Mouse (Mus musculus) liver, adult 2 months (tissue): ENCODE measurements around the gene Arid5b. TPM values are rescaled to one million over a fixed set of nuclear protein-coding genes. Genes with fewer than 3 reads are reported as not detected.

Source experiments
- DNase-seq: peaks from one replicate; pipeline ENCODE4 v3.0.0-alpha.2; 2011; ENCODE audit warnings: low read depth, low spot score; ENCODE audit errors: extremely low read depth
- H3K27ac ChIP-seq: fragments of 200-500 bp; replicated peaks from 2 replicates; pipeline ENCODE4 v1.5.1; 2012; ENCODE audit warnings: low read depth, mild to moderate bottlenecking, control low read depth, inconsistent platforms, low read length; ENCODE audit not compliant: insufficient read depth
- H3K27me3 ChIP-seq: fragments of 200-500 bp; 2 replicates; pipeline ENCODE4 v1.6.1; 2012; ENCODE audit warnings: mild to moderate bottlenecking, moderate library complexity, low read length, inconsistent platforms; ENCODE audit not compliant: control insufficient read depth, insufficient read depth
- H3K36me3 ChIP-seq: fragments of 200-500 bp; 2 replicates; pipeline ENCODE4 v1.6.1; 2012; ENCODE audit warnings: low read length, inconsistent platforms; ENCODE audit not compliant: control insufficient read depth, insufficient read depth
- H3K4me1 ChIP-seq: fragments of 200-500 bp; 2 replicates; pipeline ENCODE4 v1.6.1; 2011; ENCODE audit warnings: low read length; ENCODE audit not compliant: control insufficient read depth, insufficient read depth
- H3K4me3 ChIP-seq: fragments of 200-500 bp; 2 replicates; pipeline ENCODE4 v1.5.1; 2011; ENCODE audit warnings: low read depth, mild to moderate bottlenecking, control low read depth, low read length, moderate library complexity; ENCODE audit not compliant: insufficient read depth
- H3K79me2 ChIP-seq: fragments of 200-500 bp; 2 replicates; pipeline ENCODE4 v1.6.1; 2012; ENCODE audit warnings: inconsistent platforms, mild to moderate bottlenecking, low read length, moderate library complexity; ENCODE audit not compliant: control insufficient read depth, insufficient read depth
- H3K9ac ChIP-seq: fragments of 200-500 bp; 2 replicates; pipeline ENCODE4 v1.6.1; 2012; ENCODE audit warnings: low read depth, mild to moderate bottlenecking, control low read depth, inconsistent platforms, low read length
- CTCF ChIP-seq: fragments of 200-500 bp; IDR thresholded peaks from 2 replicates; pipeline ENCODE4 v1.5.1; 2011; ENCODE audit warnings: low read depth, low read length, control low read depth
- POLR2A ChIP-seq: fragments of 200-500 bp; IDR thresholded peaks from 2 replicates; pipeline ENCODE4 v1.6.1; 2011; ENCODE audit warnings: low read length, control low read depth; ENCODE audit not compliant: insufficient read depth; ENCODE audit errors: extremely low read depth
- WGBS: fragments of 180-500 bp; shearing (Covaris S2); methylation state at CpG from one replicate; pipeline ENCODE4 v1.1.7; 2018; 5-methylcytosine and 5-hydroxymethylcytosine counted together
- polyA plus RNA-seq: library from polyadenylated mRNA; depleted of rRNA; stranded (reverse); fragments of >200 nt; gene quantifications from 2 replicates; pipeline ENCODE4 v1.2.3, GENCODE M21; 2012
- total RNA-seq: library from RNA; depleted of rRNA; stranded (reverse); fragments of >200 nt; gene quantifications from 2 replicates; pipeline ENCODE4 v1.2.3, GENCODE M21; 2014

The Arid5b gene
- total and polyA plus RNA-seq, 2 experiments: 11.6 to 13.6 TPM

GRCm38 (mm10) chr10:68253452-68254117 lies 25.0 kb downstream of the Arid5b start:
- H3K79me2 ChIP-seq: peaks cover 43% of the 10 kb centered on the region
- H3K27ac ChIP-seq: no peak overlapping the region
- H3K9ac ChIP-seq: no peak overlapping the region
- TF ChIP-seq CTCF (no peak), POLR2A (no peak)
- no peaks in the 10 kb centered on the region for H3K27me3 ChIP-seq
- H3K36me3 ChIP-seq: peaks cover 11% of the 10 kb centered on the region
- peaks cover 13% of the 10 kb centered on the region for H3K4me1 ChIP-seq
- no peak for DNase-seq
- H3K4me3 ChIP-seq: no peak overlapping the region
- WGBS: 79% methylated on average over 7 of the region's 7 CpGs

- H3K4me3 ChIP-seq: no peak overlapping the region
- no peak overlapping the region for H3K9ac ChIP-seq
- H3K4me1 ChIP-seq: peaks cover 15% of the 10 kb centered on the region
- H3K27ac ChIP-seq: no peak overlapping the region
- H3K27me3 ChIP-seq: no peaks in the 10 kb centered on the region
- 91% methylated on average over 4 of the region's 4 CpGs for WGBS
- DNase-seq: no peak
- peaks cover 36% of the 10 kb centered on the region; the same call in 1 of the 2 replicates for H3K79me2 ChIP-seq
- peaks cover 8% of the 10 kb centered on the region for H3K36me3 ChIP-seq
- no peak for TF ChIP-seq POLR2A
- no peak for TF ChIP-seq CTCF
Measured at GRCm38 (mm10) chr10:68252650-68253049, 25.9 kb downstream of the Arid5b start.

GRCm38 (mm10) chr10:68249355-68249782 lies 29.2 kb downstream of the Arid5b start:
- H3K4me1 ChIP-seq: peaks cover 15% of the 10 kb centered on the region
- H3K27me3 ChIP-seq: no peaks in the 10 kb centered on the region
- 6% methylated on average over 6 of the region's 6 CpGs for WGBS
- peaks cover 22% of the 10 kb centered on the region; the same call in 1 of the 2 replicates for H3K79me2 ChIP-seq
- H3K27ac ChIP-seq: peak overlapping the region; percentile 74
- no peaks in the 10 kb centered on the region for H3K36me3 ChIP-seq
- peak; percentile 57 for DNase-seq
- TF ChIP-seq CTCF (no peak), POLR2A (no peak)
- peak overlapping the region; percentile 14; the same call in 1 of the 2 replicates for H3K9ac ChIP-seq
- H3K4me3 ChIP-seq: no peak overlapping the region

GRCm38 (mm10) chr10:68248281-68249015 lies 30.1 kb downstream of the Arid5b start:
- TF ChIP-seq CTCF (no peak), POLR2A (no peak)
- WGBS: 11% methylated on average over 9 of the region's 9 CpGs
- H3K4me1 ChIP-seq: peaks cover 14% of the 10 kb centered on the region

DNA sequence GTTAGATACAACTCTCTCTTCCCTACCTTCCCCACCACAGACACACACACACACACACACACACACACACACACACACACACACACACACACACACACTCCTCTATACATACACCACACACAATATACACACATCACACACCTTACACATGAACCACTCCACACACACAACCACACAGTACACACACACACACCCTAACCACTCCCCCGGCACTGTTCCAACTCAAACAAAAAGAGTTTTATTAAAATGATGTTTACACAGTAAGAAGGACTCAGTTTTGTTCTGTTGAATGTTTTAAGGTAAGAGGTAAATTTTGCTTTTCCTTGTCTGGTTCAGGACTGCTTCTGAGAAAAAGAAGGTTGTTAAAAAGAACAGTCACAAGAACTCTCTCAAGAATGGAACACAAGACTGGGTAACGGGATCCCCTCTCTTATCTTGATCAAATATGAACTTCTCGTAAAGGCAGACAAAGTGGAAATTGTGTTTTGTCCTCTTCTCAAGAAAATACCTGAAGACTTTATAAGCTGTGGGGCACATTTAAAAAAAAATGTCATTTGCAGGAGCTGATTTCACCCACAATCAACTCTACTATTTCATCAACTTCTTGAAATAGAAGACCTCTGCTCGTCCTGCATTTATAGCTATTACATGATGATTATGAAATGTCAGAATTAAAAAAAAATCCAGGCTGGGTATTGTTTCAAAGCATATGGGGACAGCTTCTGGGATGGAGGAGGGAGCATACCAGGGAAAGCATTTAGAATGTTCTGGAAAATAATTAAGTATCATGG lies 30.9 kb downstream of the Arid5b start:
- Histone ChIP-seq H3K79me2 (peaks cover 12% of the 10 kb centered on the region; the same call in 1 of the 2 replicates), H3K4me1 (peaks cover 14% of the 10 kb centered on the region), H3K27me3 (no peaks in the 10 kb centered on the region), H3K9ac (no peak overlapping the region), H3K27ac (peak overlapping the region; percentile 47), H3K36me3 (peaks cover 3% of the 10 kb centered on the region; the same call in 1 of the 2 replicates), H3K4me3 (no peak overlapping the region)
- peak; percentile 83 for DNase-seq
- TF ChIP-seq CTCF (no peak), POLR2A (no peak)
- 25% methylated on average over 4 of the region's 4 CpGs for WGBS

More at GRCm38 (mm10) chr10:68248281-68249015, 30.1 kb downstream of the Arid5b start:
- Histone ChIP-seq H3K4me3 (no peak overlapping the region), H3K27ac (peak overlapping the region; percentile 93), H3K79me2 (peaks cover 15% of the 10 kb centered on the region; the same call in 1 of the 2 replicates), H3K36me3 (no peaks in the 10 kb centered on the region), H3K9ac (peak overlapping the region; percentile 58; the same call in 1 of the 2 replicates), H3K27me3 (no peaks in the 10 kb centered on the region)
- DNase-seq: peak; percentile 77
